Mouse (Mus musculus): ENCODE measurements around the gene Pigu.

Pigu gene

GRCm38 (mm10) chr2:155367635-155368284 lies 10.5 kb upstream of the Pigu start:
- no peak for DNase-seq (ENCODE audit: extremely low spot score)

DNA sequence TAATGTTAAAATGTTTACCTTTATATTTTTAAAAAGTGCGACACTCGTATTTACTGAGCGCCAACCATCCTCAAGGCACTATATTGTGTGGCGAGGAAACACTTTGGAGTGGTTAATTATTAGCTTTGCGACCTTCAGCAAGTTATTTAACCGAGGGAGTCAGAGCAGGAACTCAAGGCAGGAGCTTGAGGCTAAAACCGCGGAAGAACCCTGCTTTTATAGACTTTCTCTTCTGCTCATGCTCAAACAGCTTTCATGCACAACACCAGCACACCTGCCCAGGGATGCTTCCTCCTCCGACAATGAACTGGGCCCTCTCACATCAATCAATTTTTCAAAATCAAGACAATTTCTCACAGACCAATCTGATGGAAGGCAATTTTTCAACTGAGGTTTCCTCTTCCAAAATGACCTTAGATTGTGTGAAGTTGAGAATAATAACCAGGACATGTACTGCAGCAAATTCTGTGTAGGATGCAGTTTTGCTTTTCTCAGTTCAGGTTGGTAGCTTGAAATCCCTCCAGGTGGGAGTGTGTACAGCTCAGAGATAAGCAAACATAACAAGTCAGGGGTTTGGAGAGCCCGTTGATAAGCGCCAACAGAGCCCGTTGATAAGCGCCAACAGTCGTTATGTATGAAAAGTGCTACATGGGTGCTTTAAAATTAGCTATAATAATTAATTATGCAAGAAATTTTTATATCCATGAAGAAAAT lies 613 bp upstream of the Pigu start:
- DNase-seq (ENCODE audit: extremely low spot score): no peak

DNA sequence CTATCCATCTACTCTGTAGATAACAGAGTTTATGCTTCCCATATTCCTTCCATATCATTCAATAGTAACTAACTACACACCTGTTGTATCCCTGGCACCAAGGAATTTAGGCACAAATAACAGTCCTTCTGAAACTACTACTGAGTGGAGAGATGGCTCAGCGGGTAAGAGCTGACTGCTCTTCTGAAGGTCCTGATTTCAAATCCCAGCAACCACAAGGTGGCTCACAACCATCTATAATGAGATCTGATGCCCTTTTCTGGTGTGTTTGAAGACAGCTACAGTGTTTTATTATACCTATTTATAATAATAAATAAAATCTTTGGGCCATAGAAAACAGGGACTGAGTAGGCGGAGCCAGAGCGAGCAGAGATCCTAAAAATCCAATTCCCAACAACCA lies 2.8 kb downstream of the Pigu start:
- no peak for DNase-seq (ENCODE audit: extremely low spot score)

- no peak for DNase-seq (ENCODE audit: extremely low spot score)
Measured at GRCm38 (mm10) chr2:155346670-155347069, 10.6 kb downstream of the Pigu start.

DNA sequence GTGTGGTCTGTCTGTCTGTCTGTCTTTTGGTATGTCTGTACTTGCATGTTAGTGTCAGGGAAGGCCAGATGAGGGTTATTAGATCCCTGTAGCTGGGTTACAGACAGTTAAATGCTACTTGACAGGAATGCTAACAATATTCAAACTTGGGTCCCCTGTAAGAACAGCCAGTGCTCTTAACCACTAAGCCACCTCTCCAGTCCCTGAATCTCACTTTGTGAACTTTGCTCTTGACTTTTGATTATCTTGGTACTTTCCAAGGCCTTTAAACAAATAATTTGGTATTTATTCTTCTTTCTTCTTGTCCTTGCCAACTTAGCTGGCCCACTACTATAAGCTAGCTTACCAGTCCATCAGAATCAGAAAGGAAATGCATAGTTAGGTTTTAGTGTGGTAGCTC lies 17.1 kb downstream of the Pigu start:
- no peak for DNase-seq (ENCODE audit: extremely low spot score)

- DNase-seq (ENCODE audit: extremely low spot score): no peak
Measured at GRCm38 (mm10) chr2:155336254-155336653, 21.0 kb downstream of the Pigu start.

- no peak for DNase-seq (ENCODE audit: extremely low spot score)
Measured at GRCm38 (mm10) chr2:155335231-155335630, 22.0 kb downstream of the Pigu start.

DNA sequence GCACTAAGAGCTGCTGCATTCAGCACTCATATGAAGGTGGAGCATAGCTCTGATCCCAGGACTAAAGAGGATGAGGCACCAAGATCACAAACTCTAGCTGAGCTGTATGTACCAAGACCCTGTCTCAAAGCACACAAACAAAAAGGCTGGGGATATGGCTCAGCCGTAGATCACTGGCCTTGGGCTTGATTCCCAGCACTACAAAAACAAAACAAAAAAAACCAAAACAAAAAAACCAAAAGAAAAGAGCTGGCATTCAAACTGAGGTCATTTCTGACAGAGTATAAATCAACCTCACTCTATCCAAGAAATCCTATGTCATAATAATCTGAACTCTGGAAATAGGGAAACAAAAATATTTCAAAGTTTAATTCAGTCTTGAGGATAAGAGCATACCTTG lies 23.8 kb downstream of the Pigu start:
- DNase-seq (ENCODE audit: extremely low spot score): no peak

GRCm38 (mm10) chr2:155331351-155331750 lies 25.9 kb downstream of the Pigu start:
- DNase-seq (ENCODE audit: extremely low spot score): no peak

GRCm38 (mm10) chr2:155330811-155331210 lies 26.4 kb downstream of the Pigu start:
- no peak for DNase-seq (ENCODE audit: extremely low spot score)

- no peak for DNase-seq (ENCODE audit: extremely low spot score)
Measured at GRCm38 (mm10) chr2:155329707-155330106, 27.5 kb downstream of the Pigu start.

DNA sequence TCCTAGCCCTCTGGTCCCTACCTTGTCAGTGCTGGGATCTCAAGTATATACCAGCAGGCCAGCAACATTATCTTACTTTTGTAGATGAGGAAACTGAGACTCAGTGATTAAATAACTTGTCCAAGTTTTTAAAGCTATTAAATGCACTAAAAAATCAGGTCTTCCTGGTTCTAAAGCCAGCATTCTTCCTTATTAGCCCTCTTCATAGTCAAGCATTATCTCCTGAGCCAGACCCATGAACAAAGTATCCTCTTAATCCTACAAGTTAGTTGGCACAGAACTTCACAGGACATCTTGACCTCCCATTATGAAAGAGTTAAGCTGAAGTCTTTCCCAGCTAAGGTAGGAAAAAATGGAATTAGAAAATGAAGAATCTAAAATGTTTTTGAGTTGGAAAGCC lies 28.3 kb downstream of the Pigu start:
- DNase-seq (ENCODE audit: extremely low spot score): no peak

DNA sequence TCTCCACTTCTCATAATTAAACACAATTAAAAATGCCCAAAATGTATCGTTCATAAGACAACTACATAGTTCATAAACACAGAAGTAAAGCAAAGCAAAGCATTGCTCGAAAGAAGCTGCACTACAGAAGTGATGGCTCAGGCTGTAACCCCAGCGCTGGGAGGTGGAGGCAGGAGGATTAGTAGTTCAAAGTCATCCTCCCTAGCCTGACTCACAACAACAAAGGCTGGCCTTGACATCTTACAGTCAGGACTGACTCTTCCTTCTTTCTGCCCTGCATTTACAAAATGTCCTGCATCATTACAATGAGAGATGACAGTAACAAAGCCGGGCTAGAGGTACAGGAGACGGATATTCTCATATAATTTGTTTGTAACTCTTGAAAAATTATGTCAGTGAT lies 29.3 kb downstream of the Pigu start:
- DNase-seq (ENCODE audit: extremely low spot score): no peak

DNA sequence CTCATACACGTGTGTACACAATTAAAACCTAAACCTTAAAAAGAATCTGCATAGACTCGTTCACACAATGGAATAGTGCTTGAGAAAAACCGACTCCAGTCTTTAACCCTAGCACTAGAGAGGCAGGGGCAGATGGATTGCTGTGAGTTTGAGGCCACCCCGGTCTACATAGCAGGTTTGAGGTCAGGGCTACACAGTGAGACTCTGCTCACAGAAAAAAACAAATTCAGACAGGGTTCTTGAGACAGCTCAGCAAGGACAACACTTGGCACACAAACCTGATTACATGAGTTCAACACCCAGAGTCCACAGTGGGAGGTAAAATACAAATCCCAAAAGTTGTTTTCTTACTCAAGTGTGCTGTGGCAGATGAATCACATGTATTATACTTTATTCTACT lies 31.2 kb downstream of the Pigu start:
- DNase-seq (ENCODE audit: extremely low spot score): no peak

- no peak for DNase-seq (ENCODE audit: extremely low spot score)
Measured at GRCm38 (mm10) chr2:155320596-155320995, 36.6 kb downstream of the Pigu start.

- no peak for DNase-seq (ENCODE audit: extremely low spot score)
Measured at GRCm38 (mm10) chr2:155318618-155319017, 38.6 kb downstream of the Pigu start.

DNA sequence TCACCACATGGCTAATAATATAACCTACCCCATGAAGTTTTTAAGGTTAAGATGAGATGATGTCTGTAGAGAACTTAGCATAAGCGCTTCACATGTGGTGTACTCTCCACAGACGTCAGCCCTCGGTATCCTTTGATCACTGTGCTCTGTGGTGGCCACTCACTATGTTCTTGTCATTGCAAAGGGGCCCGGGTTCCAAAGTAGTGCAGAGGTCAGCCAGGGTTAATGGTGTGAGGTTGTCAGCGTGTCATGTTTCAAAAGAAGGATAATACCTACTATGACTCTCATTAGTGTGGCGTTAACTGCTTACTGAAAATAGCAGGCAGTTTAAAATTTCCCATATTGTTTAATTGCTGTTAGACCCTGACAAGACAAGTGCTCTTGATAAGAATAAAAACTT lies 43.6 kb downstream of the Pigu start:
- DNase-seq (ENCODE audit: extremely low spot score): peak; percentile 52

DNA sequence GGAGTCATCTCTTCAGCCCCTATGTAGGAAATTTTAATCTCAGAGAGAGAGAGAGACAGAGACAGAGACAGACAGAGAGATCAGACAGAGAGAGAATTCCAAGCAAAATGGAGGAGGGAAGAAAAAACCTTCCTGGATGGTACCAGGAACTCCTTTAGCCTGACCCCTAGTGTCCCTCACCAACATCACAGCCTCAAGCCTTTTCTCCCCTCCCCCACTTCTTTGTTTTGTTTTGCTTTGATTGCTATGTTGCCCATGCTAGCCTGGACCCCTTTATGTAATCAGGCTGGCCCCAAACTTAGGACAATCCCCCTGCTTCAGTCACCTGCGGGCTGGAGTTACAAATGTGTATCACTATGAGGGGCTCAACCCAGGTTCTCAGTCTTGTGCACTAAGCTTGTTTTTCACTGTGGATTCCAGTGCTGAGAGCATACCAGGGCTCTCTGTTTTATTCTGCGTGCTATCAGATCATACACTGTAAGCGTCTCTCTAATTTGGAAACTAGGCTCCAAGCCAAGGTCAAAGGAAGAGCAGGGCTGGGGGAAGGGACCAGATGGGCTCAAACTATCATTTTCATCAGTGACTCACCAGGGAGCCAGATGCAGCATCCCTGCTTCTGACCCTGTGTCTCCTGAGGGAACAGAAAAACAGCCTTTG lies 48.2 kb downstream of the Pigu start:
- DNase-seq (ENCODE audit: extremely low spot score): peak; percentile 47

DNA sequence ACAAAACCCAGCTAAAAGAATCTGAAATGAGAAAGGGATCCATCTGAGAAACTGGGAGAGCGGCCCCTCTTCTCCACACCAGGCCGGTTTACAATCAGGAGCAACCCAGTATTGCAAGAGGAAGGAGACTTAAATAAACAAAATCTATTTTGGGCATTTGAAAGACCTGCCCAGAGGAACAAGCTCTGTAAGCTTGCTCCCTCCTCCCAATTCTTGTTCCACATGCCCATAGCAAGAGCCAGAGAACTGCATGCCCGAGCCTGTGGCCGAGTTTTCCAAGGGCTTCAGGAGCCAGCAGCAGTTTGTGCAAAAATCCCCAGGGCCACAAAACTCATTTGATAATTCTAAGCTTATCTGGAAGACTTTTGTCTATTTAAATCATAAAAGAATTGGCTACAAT lies 57.7 kb downstream of the Pigu start:
- no peak for DNase-seq (ENCODE audit: extremely low spot score)

GRCm38 (mm10) chr2:155295453-155295852 lies 61.8 kb downstream of the Pigu start:
- no peak for DNase-seq (ENCODE audit: extremely low spot score)

DNA sequence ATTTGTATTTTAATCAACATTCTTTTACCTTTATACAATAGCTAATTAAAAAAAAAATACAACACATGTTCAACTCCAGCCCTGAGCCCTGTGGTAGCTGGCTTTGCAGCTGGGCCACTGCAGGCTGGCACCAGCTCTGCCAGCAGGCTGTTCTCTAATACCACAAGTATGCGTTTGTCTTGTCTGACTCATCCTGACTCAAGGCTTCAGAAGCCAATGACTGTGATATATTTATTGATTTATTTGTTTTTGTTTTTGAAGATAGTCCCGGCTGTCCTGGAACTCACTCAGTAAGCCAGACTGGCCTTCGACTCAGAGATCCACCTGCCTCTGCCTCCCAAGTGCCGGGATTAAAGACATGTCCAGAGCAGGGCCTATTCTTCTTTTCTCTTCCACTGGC lies 63.3 kb downstream of the Pigu start:
- no peak for DNase-seq (ENCODE audit: extremely low spot score)

DNA sequence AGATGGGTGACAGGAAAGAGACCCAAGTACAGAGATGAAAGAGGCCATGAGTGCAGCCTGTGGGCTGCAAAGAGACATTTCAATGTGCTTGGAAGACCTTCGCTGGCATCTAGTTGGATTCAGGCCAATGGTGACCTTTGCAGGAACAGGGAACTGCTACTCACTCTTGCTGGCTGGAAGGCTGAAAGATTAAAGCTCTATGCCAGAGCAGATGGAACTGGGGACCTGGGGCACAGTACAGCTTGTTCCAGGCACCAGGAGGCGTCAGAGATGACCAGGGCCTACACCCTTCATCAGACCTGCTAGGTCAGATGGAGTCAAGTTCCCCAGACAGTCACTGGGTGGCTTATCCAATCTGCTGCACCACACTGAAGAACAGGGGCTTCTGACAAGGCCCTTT lies 63.8 kb downstream of the Pigu start:
- no peak for DNase-seq (ENCODE audit: extremely low spot score)

GRCm38 (mm10) chr2:155290066-155290465 lies 67.2 kb downstream of the Pigu start:
- DNase-seq (ENCODE audit: extremely low spot score): no peak

Data from embryo, embryonic 9.5 days (tissue).